Mouse (Mus musculus) kidney, postnatal 14 days (tissue): ENCODE results near the gene Celsr3.

Experiments used
- DNase-seq: peaks from one replicate; pipeline ENCODE4 v3.0.0; 2022; ENCODE audit warnings: mixed read lengths

Celsr3 gene

DNA sequence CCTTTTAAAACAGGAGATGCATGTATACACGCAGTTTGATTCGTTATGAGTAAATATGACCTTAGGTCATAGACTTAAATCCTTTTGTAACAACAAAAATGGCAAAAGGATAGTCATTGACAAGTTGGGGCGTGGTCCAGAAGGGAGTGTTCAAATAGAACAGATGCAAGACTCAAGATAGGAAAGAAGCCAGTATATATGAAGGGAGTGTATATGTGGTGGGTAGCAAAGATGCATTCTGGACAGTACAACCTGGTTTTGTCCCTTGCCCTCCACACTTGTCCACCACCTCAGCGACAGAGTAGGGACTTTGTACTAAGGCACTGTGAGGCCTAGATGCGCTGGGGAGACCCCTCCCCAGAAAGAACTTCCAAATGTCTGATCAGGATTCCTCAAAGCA, 18.4 kb upstream of the Celsr3 start:
- no peak for DNase-seq

DNA sequence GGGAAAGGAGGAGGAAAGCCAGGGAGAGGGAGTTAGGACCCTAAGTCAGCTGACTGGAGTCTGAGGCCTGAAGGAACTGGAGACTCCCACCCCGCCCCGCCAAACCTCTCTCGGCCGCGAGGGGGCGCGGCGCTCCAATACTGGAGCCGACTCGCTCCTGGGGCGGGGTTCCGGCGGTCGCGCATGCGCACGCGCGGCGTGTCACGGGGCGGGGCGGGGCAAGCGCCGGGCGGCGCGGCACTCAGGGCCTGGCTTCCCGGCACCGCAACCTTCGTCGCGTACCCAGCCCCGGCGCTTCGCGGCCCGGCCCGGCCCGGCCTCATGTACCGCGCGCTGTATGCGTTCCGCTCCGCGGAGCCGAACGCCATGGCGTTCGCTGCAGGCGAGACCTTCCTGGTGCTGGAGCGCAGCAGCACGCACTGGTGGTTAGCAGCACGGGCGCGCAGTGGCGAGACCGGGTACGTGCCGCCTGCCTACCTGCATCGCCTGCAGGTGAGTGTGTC, 17.9 kb upstream of the Celsr3 start, which contains the start of gene Nckipsd:
TSS of gene Nckipsd (plus strand) at position 206 of the 503 bp plus-strand sequence.
- DNase-seq = peak; percentile 96

GRCm38 (mm10) chr9:108809188-108809587, 16.9 kb upstream of the Celsr3 start:
- peak; percentile 65 for DNase-seq

DNA sequence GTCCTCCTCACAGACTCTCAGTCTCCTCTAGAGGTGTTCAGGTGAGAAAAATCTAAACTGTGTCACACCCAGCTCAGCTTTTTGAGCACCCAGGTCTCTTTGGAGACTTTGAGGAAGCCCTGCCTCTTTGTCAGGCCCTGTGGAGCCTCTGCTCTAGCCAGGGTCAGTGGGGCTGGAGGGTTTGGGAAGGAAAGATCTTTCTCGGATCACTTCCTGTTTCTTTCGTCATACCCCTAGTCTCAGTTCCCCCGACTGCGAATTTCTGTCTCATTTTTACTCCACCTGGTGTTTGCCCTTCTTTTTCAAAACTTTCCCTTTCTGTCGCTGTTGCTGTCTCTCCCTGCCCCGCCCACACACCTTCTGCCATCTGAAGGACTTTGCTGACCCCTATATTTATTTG, 16.4 kb upstream of the Celsr3 start:
- no peak for DNase-seq

DNA sequence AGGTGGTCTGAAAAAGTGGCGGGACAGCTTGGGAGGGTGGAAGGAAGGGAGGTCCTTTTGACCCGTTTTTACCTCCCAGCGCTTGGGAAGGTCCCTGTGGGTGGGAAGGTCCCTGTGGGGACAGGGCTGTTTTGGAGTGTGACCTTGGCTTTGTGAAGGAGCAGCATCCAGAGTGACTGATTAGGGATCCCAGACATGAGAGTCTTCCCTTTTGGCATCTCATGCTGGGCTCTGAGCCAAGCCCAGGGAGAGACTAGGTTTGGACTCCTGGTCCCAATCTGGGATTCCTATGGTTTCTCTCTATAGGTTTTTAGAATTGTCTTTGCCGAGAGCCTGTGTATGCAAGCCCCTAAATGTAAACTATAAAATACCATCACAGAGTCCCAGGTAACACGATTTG, 15.6 kb upstream of the Celsr3 start:
- no peak for DNase-seq

DNA sequence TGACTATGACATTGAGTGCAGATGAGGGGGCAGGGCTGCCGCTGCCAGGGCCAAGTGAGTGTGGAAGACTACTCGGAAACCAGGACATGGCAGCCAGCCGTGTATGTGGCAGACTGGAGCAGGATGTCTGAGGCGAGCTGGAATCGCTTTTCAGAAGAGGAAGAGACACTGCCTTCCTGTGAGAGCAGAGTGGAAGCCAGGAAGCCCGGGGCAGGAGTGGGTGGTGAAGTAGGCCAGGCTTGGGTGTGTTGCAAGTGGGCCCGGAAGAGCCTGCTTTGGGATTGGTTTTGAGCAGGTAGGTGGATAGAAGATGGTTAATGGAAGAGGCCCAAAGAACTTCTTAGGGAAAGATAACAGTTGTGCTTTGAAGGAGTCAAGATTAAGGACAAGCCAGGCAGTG, 10.6 kb upstream of the Celsr3 start:
- DNase-seq = no peak

DNA sequence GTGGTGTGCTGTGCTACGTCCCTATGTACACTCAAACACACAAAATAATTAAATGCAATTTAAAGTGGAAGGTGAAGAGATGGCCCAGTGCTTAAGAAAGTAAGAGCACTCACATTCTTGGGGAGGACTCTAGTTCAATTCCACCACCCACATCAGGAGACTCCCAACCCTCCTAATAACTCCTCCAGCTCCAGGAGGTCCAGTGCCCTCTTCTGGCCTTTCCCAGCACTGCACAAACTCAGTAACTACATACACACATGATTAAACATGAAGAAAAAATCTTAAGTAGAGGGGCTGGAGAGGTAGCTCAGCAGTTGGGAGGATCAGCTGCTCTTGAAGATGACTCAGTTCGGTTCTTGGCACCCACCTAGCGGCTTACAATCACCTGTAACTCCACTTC, 6.6 kb upstream of the Celsr3 start:
- peak; percentile 64 for DNase-seq

DNA sequence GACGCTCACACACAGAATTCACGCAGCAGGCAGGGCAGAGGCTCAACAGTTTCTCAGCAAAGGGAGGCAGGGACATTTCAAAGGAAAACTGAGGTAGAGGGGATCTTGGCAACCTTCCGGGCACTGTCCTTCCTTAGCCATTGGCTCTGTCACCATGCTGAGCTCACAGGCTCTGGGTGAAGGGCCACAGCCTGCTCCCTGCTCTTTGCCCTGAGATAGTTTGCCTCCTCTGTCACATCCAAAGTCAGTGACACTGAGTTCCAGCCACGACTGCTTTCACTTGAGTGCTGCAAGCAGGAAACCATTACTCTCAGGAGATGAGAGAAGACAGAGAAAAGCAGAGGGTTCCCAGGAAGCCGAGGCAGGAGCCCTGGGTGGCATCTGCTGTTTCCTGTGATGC, 6.0 kb upstream of the Celsr3 start:
- DNase-seq = no peak

- DNase-seq = no peak
Observed at GRCm38 (mm10) chr9:108824144-108824685, 1.9 kb upstream of the Celsr3 start.

DNA sequence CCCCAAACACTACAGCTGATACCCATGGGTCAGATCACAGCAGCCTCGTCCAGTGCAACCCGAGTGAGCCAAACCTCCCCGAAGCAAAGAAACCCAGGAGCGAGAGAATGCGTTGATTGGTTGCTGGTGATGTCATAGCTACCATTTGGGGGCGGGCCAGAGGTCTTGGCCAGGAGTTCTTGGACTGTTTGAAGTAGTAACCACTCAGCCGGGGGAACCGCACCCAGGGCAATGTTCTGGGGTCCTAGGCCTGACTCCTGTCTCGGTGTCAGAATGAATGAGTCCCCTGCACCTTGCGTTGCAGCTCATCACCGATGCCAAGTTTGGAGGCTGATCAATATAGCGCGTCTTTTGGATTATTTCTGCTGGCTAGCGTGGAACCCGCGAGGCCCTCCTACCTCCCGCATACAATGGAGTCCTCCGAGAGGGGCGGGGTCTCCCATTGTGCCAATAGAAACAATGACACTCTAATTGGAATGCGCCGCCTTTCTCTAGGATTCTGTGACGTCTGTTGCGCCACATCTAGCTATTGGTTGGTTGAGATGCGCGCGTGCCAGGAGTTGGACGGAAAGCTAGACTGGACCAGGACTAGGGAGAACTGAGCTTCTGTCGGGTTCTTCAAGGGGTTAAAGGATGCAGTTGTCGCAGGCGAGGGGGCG, 1.2 kb upstream of the Celsr3 start:
- DNase-seq = no peak

GRCm38 (mm10) chr9:108826700-108827340, 700 bp downstream of the Celsr3 start:
- DNase-seq = peak; percentile 85

DNA sequence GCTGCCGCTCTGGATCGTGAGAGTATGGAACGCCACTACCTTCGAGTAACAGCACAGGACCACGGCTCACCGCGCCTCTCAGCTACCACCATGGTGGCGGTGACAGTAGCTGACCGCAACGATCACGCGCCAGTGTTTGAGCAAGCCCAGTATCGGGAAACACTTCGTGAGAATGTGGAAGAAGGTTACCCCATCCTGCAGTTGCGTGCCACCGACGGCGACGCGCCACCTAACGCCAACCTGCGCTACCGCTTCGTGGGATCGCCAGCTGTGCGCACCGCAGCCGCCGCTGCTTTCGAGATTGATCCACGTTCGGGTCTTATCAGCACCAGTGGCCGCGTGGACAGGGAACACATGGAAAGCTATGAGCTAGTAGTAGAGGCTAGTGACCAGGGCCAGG, 1.3 kb downstream of the Celsr3 start:
- DNase-seq = no peak

GRCm38 (mm10) chr9:108827906-108828305, 1.8 kb downstream of the Celsr3 start:
- no peak for DNase-seq

- DNase-seq = no peak
Observed at GRCm38 (mm10) chr9:108831637-108832036, 5.5 kb downstream of the Celsr3 start.

GRCm38 (mm10) chr9:108832390-108833108, 6.4 kb downstream of the Celsr3 start:
- peak; percentile 95 for DNase-seq

GRCm38 (mm10) chr9:108842989-108843388, 16.9 kb downstream of the Celsr3 start:
- peak; percentile 87 for DNase-seq

DNA sequence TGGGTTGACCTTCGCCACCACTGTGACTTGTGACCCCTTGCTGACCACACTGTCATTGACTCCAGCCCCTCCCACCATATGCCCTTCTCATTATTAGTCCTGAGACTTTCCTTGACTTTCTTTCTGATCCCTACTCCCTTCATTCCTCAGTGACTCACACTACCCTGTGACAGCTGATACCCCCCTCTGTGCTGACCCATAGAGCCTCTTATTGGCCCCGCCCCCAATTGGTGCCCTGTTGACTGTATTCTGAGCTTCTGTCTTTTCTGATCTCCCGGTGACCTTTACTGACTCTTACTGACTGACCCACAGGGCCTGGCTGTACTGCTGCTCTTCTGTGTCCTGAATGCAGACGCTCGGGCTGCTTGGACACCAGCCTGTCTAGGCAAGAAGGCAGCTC, 19.3 kb downstream of the Celsr3 start:
- no peak for DNase-seq

DNA sequence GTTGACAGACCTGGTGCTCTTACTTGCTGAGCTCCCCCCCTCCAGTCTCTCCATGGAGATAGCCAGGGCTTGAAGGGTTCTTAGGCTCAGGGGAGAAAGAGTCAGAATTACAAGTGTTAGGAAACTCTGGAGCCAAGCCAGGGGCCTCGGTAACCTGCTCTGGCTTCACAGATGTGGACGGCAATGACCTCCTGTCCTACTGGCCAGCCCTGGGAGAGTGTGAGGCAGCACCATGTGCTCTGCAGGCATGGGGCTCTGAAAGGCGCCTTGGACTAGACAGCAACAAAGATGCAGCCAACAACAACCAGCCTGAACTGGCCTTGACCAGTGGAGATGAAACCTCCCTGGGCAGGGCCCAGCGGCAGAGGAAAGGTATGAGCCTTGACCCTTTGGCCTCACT, 21.3 kb downstream of the Celsr3 start:
- DNase-seq = peak; percentile 48

- no peak for DNase-seq
Observed at GRCm38 (mm10) chr9:108848419-108848818, 22.3 kb downstream of the Celsr3 start.

- no peak for DNase-seq
Observed at GRCm38 (mm10) chr9:108852976-108853375, 26.9 kb downstream of the Celsr3 start, which contains the start of gene Slc26a6. TSS of gene Slc26a6 (plus strand) at chr9:108853283.

- DNase-seq = peak; percentile 94
Observed at GRCm38 (mm10) chr9:108853635-108854240, 27.6 kb downstream of the Celsr3 start.

DNA sequence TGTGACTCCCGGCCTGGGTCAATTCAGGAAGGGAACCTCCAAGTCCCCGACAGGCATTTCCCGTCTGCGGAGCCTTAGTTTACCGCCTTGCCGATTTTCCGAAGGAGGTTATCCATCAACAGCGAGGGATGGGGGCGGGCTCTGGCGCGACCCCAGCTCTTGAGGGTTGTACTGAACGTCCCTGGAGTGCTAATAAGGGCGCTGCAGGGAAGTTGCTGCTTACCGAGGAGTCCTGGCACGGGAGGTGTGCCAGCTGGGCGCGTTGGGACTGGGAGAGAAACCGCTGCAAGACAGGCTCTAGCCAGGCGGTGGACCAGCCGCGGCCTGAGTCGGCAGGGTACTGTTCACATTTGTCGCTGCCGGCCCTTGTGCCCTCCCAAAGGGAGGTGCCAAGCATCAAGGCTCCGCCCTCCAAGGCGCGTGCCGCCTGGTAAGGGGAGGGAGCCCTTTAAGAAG, 28.1 kb downstream of the Celsr3 start:
- peak; percentile 91 for DNase-seq

GRCm38 (mm10) chr9:108855335-108855734, 29.2 kb downstream of the Celsr3 start:
- peak; percentile 36 for DNase-seq
